Mouse (Mus musculus) neural tube, embryonic 15.5 days (tissue): ENCODE measurements around the gene Gm39566. TPM values are rescaled to one million over a fixed set of nuclear protein-coding genes. Genes with fewer than 3 reads are reported as not detected.

Experiments used
- ATAC-seq: fragments of 200-750 bp; cut with Nextera tagmentation; 2 replicates; pipeline ENCODE4 v1.8.0; 2017; ENCODE audit warnings: mild to moderate bottlenecking, moderate TSS enrichment, moderate library complexity; ENCODE audit not compliant: low FRiP score
- H3K27ac ChIP-seq: fragments of 300-500 bp; sonication (generic); replicated peaks from 2 replicates; pipeline ENCODE4 v1.5.1; 2015; ENCODE audit warnings: mild to moderate bottlenecking, inconsistent platforms
- H3K27me3 ChIP-seq: fragments of 300-500 bp; sonication (generic); replicated peaks from 2 replicates; pipeline ENCODE4 v1.6.1; 2015; ENCODE audit warnings: inconsistent platforms
- H3K36me3 ChIP-seq: fragments of 300-500 bp; sonication (generic); 2 replicates; pipeline ENCODE4 v1.6.1; 2015; ENCODE audit warnings: inconsistent platforms
- H3K4me1 ChIP-seq: fragments of 300-500 bp; sonication (generic); 2 replicates; pipeline ENCODE4 v1.6.1; 2015; ENCODE audit warnings: inconsistent platforms
- H3K4me2 ChIP-seq: fragments of 300-500 bp; sonication (generic); 2 replicates; pipeline ENCODE4 v1.6.1; 2015; ENCODE audit warnings: inconsistent platforms, mild to moderate bottlenecking, moderate library complexity
- H3K4me3 ChIP-seq: fragments of 300-500 bp; sonication (generic); replicated peaks from 2 replicates; pipeline ENCODE4 v1.5.1; 2015; ENCODE audit warnings: mild to moderate bottlenecking, inconsistent platforms
- H3K9ac ChIP-seq: fragments of 300-500 bp; sonication (generic); replicated peaks from 2 replicates; pipeline ENCODE4 v1.6.1; 2015; ENCODE audit warnings: mild to moderate bottlenecking, inconsistent platforms
- H3K9me3 ChIP-seq: fragments of 300-500 bp; sonication (generic); replicated peaks from 2 replicates; pipeline ENCODE4 v1.6.1; 2016; ENCODE audit warnings: inconsistent platforms
- WGBS: fragments of 180-500 bp; shearing (Covaris S2); methylation state at CpG from one replicate; pipeline ENCODE4 v1.1.7; 2015; ENCODE audit warnings: mixed read lengths; 5-methylcytosine and 5-hydroxymethylcytosine counted together
- polyA plus RNA-seq: library from polyadenylated mRNA; unstranded; fragments of >200 nt; fragmentation: Nextera tagmentation; extraction: Ambion mirVana; gene quantifications from 2 replicates; pipeline ENCODE4 v1.2.1, GENCODE M21; 2015

Gene Gm39566
- polyA plus RNA-seq, 1 experiment from 2014 or later: not detected

DNA sequence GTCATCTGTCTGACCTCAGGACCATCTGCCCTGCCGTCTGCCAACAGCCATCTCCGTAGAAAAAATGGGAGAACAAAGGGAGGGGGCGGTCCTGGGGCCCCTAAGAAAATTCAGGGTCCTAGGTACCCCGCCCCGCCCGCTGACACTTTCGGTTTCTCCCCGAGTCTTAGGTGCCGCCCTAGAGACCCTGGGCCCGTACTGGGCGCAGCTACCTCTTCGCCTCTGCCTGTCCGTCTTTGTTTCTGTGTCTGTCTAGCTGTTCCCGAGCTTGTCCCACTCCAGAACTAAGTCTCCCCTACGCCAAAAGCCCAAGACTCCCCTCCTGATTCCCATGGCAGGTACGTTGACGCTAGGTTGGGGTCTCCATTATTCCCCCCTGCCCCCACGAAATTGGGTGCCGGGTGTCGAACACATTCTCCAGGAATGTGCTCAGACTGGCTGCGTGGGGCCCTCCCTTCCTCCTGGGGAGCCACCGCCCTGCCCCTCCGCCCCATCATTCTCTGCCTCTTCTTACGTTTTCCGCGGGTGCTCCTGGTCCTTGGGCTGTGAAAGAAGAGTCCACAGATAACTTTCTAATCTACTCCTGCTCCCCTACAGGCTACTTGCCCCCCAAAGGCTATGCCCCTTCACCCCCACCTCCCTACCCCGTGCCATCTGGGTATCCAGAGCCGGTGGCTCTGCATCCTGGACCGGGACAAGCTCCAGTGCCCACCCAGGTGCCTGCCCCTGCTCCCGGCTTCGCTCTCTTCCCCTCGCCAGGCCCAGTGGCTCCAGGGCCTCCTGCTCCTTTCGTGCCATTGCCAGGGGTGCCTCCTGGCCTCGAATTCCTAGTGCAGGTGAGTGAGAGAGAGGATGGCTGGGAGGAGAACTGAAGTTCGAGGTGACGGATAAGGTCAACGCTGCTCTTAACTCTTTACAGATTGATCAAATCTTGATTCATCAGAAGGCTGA, 31.9 kb upstream of the Gm39566 start:
- peaks cover 38% of the 10 kb centered on the region for H3K36me3 ChIP-seq
- H3K9me3 ChIP-seq: no peaks in the 10 kb centered on the region
- 11% methylated on average over 34 of the region's 37 CpGs for WGBS
- H3K27ac ChIP-seq: peak overlapping the region; percentile 93
- H3K27me3 ChIP-seq: no peaks in the 10 kb centered on the region
- peak; percentile 45 for ATAC-seq
- H3K9ac ChIP-seq: peak overlapping the region; percentile 81
- peak overlapping the region; percentile 85 for H3K4me2 ChIP-seq
- H3K4me1 ChIP-seq: peaks cover 33% of the 10 kb centered on the region
- H3K4me3 ChIP-seq: peak overlapping the region; percentile 66

DNA sequence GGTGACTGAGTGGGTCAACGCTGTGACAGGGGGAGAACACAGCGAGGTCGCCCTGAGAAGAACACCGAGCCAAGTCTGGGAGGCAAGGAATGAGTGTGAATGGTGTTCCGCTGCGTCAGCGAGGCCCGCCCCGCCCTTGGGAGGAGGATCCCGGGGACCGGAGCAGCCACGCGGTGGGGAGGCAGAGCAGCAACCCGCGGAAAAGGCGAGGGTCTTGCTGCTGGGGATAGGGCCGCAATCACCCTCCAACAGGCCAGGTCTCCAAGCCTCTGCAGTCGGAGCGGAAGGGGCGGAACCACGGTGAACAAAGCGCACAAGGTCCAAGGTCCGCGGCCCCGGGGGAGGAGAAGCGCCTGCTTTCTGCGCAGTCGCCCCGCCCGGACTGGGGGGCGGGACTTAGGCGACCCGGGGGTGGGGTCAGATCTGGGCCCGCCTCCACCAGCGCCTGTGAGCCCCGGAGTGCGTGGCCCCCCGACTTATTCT, 31.1 kb upstream of the Gm39566 start, which contains the start of gene Plscr3:
Plscr3 (plus strand) TSS at position 179 of the 483 bp plus-strand sequence.
- peaks cover 32% of the 10 kb centered on the region for H3K36me3 ChIP-seq
- H3K4me2 ChIP-seq: peak within 1 kb of the TSS; percentile 85
- H3K4me1 ChIP-seq: peaks cover 33% of the 10 kb centered on the region
- H3K9ac ChIP-seq: peak within 1 kb of the TSS; percentile 81
- peak; percentile 95 for ATAC-seq
- no peaks in the 10 kb centered on the region for H3K9me3 ChIP-seq
- peak within 1 kb of the TSS; percentile 93 for H3K27ac ChIP-seq
- no peaks in the 10 kb centered on the region for H3K27me3 ChIP-seq
- WGBS: 0% methylated on average over 36 of the region's 38 CpGs
- H3K4me3 ChIP-seq: peak within 1 kb of the TSS; percentile 66

DNA sequence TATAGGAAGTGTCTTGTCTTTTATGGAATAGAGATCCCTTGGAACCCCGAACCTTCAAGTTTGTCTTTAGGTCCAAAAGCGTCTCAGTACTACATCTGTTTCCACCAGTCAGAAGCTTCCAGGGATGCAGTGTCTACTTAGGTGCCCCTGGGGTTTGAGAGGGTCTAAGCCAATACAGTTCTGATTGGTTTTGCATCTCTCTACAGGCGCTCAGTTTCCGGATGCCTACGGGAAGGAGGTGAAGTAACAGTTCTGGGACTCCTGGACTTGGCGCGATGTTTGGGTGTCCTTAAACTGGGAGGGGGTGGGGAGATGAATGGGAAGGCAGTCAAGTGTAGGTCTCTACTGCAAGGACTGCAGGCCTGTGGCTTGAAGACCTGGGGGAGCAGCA, 23.6 kb upstream of the Gm39566 start:
- Histone ChIP-seq H3K4me1 (peaks cover 35% of the 10 kb centered on the region), H3K27ac (peak overlapping the region; percentile 89), H3K9me3 (no peaks in the 10 kb centered on the region), H3K4me2 (peak overlapping the region; percentile 94), H3K27me3 (no peaks in the 10 kb centered on the region), H3K36me3 (peaks cover 1% of the 10 kb centered on the region; the same call in 1 of the 2 replicates), H3K9ac (peak overlapping the region; percentile 56), H3K4me3 (peak overlapping the region; percentile 89)
- 2% methylated on average over 7 of the region's 7 CpGs for WGBS
- no peak for ATAC-seq

DNA sequence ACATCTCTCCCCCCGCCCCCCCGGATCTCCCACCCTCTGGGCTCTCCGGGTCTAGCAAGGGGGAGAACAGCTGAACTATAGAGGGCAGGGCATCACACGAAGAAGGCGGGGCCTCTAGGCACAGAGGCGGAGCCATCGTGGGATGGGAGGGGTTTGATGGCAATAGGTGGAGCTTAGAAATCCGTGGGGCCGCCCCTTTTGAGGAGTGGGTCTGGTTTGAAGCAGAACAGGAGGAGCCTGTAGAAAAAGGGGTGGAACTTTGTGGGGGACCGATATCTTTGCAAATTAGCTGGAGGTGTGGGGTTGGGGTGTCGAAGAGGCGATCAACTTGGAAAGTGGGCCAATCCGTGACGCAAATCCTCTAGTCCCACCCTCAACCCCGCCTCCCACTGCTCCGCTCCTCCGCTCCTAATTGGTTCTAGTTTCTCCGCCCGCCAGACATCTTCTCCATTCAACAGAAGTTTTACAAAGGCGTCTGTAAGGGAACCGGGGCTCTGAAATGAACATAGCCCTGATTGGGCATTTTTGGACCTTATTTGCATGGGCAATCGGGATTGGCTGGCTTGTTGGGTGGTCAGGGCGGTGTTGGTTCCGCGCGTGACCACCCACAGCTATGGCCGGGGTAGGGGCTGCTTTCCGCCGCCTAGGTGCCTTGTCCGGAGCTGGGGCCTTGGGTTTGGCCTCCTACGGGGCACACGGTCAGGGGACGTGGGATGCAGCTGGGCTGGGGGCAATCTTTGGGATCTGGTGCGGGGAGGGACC, 23.0 kb upstream of the Gm39566 start, which contains the start of gene Tmem256:
Tmem256 (plus strand) TSS at position 563 of the 762 bp plus-strand sequence.
- H3K4me1 ChIP-seq: peaks cover 41% of the 10 kb centered on the region
- H3K27me3 ChIP-seq: no peaks in the 10 kb centered on the region
- peak within 1 kb of the TSS; percentile 98 for H3K9ac ChIP-seq
- H3K36me3 ChIP-seq: peaks cover 7% of the 10 kb centered on the region
- H3K27ac ChIP-seq: peak within 1 kb of the TSS; percentile 98
- H3K4me2 ChIP-seq: peak within 1 kb of the TSS; percentile 94
- under 1% methylated on average over 34 of the region's 34 CpGs for WGBS
- no peaks in the 10 kb centered on the region for H3K9me3 ChIP-seq
- ATAC-seq: peak; percentile 89
- peak within 1 kb of the TSS; percentile 89 for H3K4me3 ChIP-seq

DNA sequence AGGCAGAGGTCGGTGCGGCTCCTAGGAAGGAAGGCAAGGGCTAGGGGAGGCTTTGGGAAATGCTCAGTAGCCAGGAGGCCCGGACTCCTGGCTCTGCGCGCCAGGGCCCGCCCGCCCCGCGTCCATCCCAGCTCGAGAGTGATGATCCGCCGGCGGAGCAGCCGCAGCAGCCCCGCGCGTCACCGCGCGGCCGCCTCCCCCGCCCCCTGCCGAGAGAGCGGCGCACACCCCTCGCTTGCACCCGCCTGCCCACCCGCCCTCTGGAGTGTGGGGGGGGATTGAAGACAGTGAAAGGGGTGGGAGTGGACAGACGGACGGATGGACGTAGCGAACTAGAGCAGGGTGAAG, 22.5 kb upstream of the Gm39566 start, which contains the start of gene Nlgn2:
Nlgn2 (minus strand) TSS at position 181 of the 348 bp plus-strand sequence.
- ATAC-seq: peak; percentile 79
- WGBS: 0% methylated on average over 32 of the region's 32 CpGs
- Histone ChIP-seq H3K9ac (peak within 1 kb of the TSS; percentile 98), H3K27me3 (no peaks in the 10 kb centered on the region), H3K27ac (peak within 1 kb of the TSS; percentile 98), H3K9me3 (no peaks in the 10 kb centered on the region), H3K4me2 (peak within 1 kb of the TSS; percentile 94), H3K36me3 (peaks cover 13% of the 10 kb centered on the region), H3K4me3 (peak within 1 kb of the TSS; percentile 89), H3K4me1 (peaks cover 44% of the 10 kb centered on the region)

DNA sequence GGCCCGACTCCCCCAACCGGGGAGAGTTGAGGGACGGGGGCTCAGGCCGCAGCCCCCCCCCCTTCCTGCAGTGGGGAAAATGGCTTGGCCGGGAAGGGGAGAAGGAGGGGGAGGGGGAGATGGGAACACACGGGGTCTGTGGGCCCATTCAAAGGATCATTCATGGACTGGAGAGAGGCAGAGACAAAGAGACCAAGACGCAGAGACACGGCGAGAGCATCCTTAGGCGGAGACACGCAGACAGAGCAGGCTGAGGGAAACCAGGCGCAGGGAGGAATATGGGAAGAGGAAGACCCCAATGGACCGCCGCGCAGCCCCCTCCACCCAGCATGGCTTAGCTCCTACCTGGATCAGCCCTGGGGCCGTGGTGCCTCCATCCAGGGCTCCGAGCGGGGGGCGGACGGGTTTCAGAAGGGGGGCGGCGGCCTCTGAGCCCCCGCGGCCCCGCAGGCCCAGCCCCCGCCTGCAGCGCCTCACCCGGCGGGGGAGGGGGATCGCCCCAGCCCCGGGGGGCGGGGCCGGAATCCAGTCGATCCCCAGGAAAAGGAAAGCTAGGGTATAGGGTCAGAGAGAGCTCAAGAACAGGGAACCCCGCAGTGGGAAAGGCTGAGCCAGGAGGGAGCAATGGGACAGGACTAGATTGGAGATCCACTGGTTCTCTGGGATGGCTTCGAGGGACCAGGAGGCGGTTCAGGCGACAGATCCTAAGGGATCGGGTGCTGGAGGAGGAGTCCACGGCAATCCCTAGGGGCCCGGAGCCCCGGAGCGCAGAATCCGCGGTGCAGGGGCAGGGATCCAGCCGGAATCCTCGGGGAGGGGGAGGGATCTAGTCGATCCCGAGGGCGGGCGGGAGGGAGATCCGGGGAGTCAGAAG, 21.8 kb upstream of the Gm39566 start:
- Histone ChIP-seq H3K27me3 (no peaks in the 10 kb centered on the region), H3K4me2 (peak overlapping the region; percentile 94), H3K4me3 (peak overlapping the region; percentile 89), H3K36me3 (peaks cover 19% of the 10 kb centered on the region), H3K9me3 (no peaks in the 10 kb centered on the region), H3K4me1 (peaks cover 49% of the 10 kb centered on the region), H3K27ac (peak overlapping the region; percentile 98), H3K9ac (peak overlapping the region; percentile 98)
- ATAC-seq: peak; percentile 4; the same call in 1 of the 2 replicates
- WGBS: under 1% methylated on average over 45 of the region's 52 CpGs

DNA sequence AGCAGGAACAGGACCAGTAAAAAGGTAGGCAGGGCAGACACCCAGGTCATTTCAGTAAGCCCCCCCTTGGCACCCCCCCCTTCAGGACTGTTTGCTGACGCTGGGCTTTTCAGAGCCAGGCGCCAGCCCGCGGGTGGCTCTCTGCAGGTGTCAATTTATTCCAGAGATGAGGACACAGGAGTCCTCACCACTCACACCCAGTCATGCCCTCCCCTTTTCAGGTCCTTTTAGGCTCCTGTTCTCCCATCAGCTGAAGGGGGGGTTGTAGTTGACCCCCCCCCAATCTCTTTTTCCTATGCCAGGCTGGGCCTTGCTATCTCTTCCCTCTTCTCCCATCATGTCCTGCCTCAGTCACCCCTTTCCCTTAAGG, 20.9 kb upstream of the Gm39566 start:
- H3K4me3 ChIP-seq: peak overlapping the region; percentile 89

DNA sequence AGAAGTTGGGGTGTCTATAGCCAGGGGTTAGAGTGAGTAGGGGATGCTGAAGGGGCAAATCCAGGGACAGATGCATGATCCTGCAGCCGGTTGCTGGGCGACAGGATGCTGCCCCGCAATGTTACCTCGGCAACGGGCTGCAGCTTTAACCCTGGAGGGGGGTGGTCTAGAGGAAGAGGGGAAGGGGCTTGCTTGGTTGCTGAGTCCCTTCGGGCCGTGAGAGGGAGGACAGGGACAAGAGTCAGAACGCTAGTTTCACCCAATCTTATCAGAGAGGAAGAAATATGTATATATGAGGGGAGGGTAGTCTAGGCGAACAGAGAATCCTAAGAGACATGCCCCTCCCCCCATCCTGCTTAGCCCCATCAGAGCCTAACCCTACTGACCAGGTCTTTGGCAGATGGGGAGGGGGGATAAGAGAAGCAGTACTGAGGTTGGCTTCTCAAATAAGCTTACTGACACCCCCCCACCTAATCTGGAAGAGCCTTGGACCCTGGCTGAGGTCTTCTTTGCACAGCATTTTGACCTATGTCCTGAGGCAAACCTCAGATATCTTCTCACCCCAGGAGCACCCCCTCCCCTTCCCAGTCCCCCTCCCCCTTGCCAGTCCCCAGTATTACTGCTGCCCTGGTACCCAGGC, 20.3 kb upstream of the Gm39566 start:
- 5% methylated on average over 9 of the region's 9 CpGs for WGBS
- Histone ChIP-seq H3K4me1 (peaks cover 49% of the 10 kb centered on the region), H3K9me3 (no peaks in the 10 kb centered on the region), H3K4me2 (peak overlapping the region; percentile 94), H3K36me3 (peaks cover 23% of the 10 kb centered on the region), H3K4me3 (peak overlapping the region; percentile 89), H3K27me3 (no peaks in the 10 kb centered on the region), H3K27ac (peak overlapping the region; percentile 98), H3K9ac (peak overlapping the region; percentile 98)
- no peak for ATAC-seq

More for the DNA sequence above, 20.9 kb upstream of the Gm39566 start:
- ATAC-seq: no peak
- Histone ChIP-seq H3K4me2 (peak overlapping the region; percentile 94), H3K27me3 (no peaks in the 10 kb centered on the region), H3K27ac (peak overlapping the region; percentile 98), H3K4me1 (peaks cover 49% of the 10 kb centered on the region), H3K9me3 (no peaks in the 10 kb centered on the region), H3K9ac (peak overlapping the region; percentile 98), H3K36me3 (peaks cover 23% of the 10 kb centered on the region)
- 4% methylated on average over 4 of the region's 4 CpGs for WGBS

DNA sequence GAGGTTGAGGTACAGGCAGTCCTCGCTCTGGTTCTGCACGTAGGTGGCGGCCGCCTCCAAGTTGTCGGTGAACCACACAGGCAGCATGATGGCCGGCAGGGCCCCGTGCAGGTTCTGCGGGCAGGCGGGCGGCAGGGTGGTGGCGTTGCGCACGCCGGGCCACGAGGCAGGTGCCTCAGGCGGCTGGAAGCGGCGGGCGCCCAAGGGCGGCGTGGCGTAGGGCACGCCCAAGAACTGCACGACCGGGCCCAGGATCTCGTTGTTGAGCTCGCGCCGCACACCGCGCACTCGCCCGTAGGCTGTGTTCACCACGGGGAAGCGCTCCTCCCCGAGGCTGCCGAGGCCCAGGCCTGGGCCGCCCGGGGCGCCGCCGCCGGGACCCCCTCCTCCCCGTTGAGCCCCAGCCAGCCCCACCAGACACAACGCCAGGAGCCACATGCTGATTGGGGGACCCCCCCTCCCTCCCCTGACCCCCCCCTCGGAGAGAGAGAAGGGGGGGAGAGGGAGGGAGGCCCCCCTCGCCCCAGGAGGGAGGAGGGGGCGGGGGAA, 19.0 kb upstream of the Gm39566 start:
- Histone ChIP-seq H3K4me1 (peaks cover 42% of the 10 kb centered on the region), H3K27me3 (no peaks in the 10 kb centered on the region), H3K36me3 (peaks cover 28% of the 10 kb centered on the region), H3K9me3 (no peaks in the 10 kb centered on the region), H3K4me2 (peak overlapping the region; percentile 94), H3K9ac (peak overlapping the region; percentile 98), H3K4me3 (peak overlapping the region; percentile 89), H3K27ac (peak overlapping the region; percentile 54)
- ATAC-seq: no peak
- WGBS: 3% methylated on average over 41 of the region's 48 CpGs

DNA sequence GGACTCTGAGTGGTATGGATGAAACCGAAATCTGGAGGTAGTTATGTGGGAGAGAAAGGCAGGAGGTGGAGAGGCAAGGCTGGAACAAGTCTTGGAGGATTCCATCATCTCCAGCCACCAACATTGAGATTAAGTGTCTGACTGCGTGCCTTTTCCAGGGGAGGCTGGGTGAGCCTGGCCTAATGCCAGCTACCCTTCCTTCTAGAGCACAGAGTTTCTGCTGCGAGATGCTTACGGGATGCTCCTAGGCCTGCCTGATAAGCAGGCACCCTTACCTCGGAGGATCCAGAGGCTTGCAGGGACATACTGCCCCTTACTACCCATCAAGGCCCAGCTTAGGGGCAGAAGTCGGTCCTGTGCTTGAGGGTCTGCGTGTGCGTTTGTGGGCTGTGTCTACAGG, 18.5 kb upstream of the Gm39566 start:
- Histone ChIP-seq H3K27ac (peak overlapping the region; percentile 54; the same call in 1 of the 2 replicates), H3K9me3 (no peaks in the 10 kb centered on the region), H3K9ac (peak overlapping the region; percentile 98), H3K36me3 (peaks cover 32% of the 10 kb centered on the region), H3K4me3 (peak overlapping the region; percentile 89), H3K27me3 (no peaks in the 10 kb centered on the region), H3K4me2 (peak overlapping the region; percentile 94), H3K4me1 (peaks cover 39% of the 10 kb centered on the region)
- no peak for ATAC-seq
- WGBS: 49% methylated on average over 8 of the region's 8 CpGs
